Mouse (Mus musculus): Measurements from ENCODE around the gene Tnrc6b.

DNA sequence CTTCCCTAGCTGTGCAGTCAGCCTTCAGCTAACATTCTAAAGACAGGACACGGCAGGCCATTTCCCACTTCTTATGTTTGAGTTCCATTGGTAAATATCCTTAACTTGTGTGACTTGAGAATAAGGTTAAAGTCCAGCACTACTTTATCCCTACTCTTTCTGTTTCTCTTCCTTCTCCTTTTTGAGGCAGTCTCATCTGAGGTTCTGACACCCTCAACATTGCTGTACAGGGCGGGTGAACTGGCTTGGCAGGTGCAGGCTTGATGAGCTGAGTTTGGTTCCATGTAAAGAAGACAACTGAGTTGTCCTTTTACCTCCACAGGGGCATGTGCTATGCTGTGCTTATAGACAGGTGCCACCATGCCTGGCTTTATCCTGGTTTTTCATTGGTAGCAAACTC, 272.2 kb downstream of the Tnrc6b start:
- TF ChIP-seq POLR2A (IDR thresholded peaks at IDR 0.05; ENCODE audit: extremely low read depth, insufficient read depth, low read length) (no peak), CTCF (IDR thresholded peaks at IDR 0.05; ENCODE audit: low read depth, low read length) (no peak)
